Mouse (Mus musculus) T-helper 1 cell (primary cell): ENCODE results near the gene Rbfox1.

Experiments
- in situ Hi-C: fragments of 300-600 bp; cut with MboI, MseI; formaldehyde crosslinking; loops from one replicate; pipeline ENCODE4 v1.15.1; 2025; ENCODE audit warnings: high pct_unique_total_duplicates

Gene Rbfox1

DNA sequence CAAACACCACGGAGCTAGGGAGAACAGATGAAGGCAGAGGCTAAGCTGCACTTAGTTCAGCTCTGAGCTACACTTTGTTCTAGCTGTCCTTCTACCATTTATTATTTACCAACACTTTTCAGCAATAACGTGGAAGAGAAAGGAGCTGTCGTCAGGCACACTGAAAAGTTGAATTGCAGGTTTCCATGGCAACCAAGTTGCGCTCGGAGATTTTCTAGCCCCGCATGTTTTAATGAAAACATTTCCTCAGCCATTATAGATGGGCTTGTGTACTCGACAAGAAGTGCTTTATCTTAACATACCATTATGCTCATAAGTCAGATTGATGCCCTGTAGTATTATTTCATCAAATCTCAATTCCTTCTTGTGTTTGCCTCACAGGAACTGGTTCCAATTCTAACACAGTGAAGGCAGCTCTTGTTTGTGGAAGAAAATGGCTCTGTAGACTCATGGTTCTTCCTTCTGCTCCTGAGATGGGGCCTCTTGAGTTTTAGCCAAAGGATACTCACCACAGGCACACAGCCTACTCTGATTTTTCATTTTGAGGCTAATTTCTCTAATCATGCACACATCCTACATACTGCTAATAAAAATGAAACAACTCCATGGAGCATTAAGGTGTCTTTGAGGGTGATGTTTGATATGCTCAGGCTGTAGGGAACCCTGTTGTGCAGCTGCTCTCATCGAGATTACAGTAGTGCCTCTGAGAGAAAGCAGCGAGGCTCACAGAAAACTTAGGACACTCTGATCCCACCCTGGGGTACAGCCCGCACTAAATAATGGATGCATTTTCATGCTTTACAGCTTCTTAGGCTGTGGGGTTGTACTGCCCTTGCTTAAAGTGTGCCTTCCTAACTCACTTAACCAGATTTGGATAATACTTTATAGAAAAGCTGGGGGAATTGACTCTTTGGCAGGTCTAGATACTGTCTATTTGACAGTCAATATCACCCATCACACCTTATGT is 107.2 kb downstream of the Rbfox1 start:
- in situ Hi-C loops: no loop called here

DNA sequence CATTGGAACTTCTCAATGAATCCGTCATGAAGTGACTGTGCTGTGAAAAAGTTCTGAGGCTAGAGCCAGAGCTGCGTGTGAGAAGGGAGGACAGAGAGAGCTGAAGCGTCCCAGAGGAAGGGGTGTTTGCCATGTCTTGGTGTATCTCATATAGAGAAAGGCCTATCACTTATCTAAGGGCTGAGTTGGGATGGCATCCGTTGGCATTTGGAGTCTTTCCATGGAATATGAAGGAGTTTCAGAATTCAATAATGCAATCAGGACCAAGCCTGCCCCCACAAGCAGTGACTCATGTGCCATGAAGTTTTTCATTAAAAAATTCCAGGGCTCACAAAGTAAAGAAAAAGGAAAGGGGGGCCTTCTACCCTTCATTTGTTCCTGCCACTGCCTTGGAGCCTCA is 112.0 kb downstream of the Rbfox1 start:
- in situ Hi-C loops: no loop called here

DNA sequence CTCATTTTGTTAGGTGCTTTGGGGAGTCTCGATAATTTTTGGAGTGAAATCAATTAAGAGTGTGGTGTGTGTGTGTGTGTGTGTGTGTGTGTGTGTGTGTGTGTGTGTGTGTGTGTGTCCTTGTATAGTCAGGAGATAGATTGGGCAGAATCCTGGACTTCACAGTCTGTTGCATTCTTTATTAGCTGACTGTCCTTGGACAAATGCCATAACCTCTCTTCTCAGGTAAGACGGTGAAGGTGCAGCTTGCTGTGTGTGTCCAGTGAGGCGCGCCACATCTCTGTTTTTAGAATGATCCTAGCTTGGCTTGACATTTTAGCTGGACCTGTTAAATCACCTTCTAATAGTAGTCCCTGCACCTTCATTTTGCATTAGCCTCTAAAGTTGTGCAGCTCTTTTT is 112.5 kb downstream of the Rbfox1 start:
- in situ Hi-C loops: no loop called here

GRCm38 (mm10) chr16:6000016-6000415 is 114.9 kb downstream of the Rbfox1 start:
- in situ Hi-C loops: no loop called here

- in situ Hi-C loops: no loop called here
Observed at GRCm38 (mm10) chr16:6006996-6007395, 121.8 kb downstream of the Rbfox1 start.

GRCm38 (mm10) chr16:6012853-6013252 is 127.7 kb downstream of the Rbfox1 start:
- in situ Hi-C loops: loop anchor here (10.0 kb wide), 1 partner anchor 408 kb away; no protein-coding TSS in a partner anchor

GRCm38 (mm10) chr16:6018639-6019038 is 133.5 kb downstream of the Rbfox1 start:
- in situ Hi-C loops: loop anchor here (10.0 kb wide), 1 partner anchor 414 kb away; no protein-coding TSS in a partner anchor

- in situ Hi-C loops: loop anchor here (10.0 kb wide), 1 partner anchor 415 kb away; no protein-coding TSS in a partner anchor
Observed at GRCm38 (mm10) chr16:6019361-6019760, 134.2 kb downstream of the Rbfox1 start.

GRCm38 (mm10) chr16:6031280-6031679 is 146.1 kb downstream of the Rbfox1 start:
- in situ Hi-C loops: no loop called here

DNA sequence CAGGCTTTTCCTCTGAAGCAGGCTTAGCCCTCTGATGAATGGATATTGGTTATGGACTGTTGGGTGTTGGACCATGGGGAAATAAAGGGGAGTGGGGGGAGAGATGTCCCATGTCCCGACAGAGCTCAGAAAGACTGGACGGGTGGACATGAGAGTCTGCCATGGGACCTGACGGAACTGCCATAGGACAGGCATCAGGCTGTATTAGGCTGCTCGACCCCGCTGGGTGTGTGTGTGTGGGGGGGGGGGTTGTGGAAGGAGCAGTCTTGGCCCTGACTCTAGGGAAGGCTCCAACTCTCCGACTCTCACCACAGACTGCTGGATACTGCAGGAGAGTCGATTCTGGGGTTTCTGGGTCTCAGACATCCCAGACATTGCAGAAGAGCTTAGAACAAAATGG is 147.4 kb downstream of the Rbfox1 start:
- in situ Hi-C loops: no loop called here

- in situ Hi-C loops: no loop called here
Observed at GRCm38 (mm10) chr16:6034876-6035275, 149.7 kb downstream of the Rbfox1 start.

DNA sequence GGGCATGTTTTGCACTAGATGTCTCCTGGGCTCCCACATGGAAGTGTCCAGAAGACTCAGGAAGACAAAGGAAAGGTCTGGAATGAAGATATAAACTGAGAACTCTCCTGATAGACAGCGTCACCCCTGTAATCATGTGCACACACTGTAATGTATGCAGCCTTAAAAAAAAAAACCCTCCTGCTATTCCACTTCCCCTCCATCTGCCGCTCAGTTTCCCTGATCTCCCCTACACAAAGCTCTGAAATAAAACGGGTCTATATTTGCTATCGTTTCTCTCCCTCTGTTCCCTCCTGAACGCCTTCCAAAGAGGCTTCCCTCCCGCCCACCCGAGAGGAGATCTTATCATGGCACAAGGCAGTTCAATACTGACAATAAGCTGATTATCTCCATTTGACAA is 151.9 kb downstream of the Rbfox1 start:
- in situ Hi-C loops: no loop called here

DNA sequence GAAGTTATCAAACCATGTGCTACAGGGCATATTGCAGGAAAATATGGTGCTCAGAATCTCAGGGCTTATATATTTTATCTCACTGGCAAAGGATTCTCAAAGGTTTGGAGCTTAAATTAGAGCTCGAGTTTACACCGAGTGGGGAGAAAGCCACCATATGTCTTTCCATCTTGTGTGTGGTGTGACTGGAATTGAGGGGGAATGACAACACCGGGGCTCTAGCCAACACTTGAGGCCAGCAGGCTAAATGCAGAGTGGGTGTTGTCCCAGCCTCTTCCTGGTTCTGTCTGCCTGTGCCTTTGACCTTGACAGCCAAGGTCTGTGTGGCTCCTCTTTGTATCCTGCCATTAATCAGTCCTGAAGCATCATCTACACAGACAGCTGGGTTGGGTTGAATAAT is 157.6 kb downstream of the Rbfox1 start:
- in situ Hi-C loops: no loop called here

- in situ Hi-C loops: no loop called here
Observed at GRCm38 (mm10) chr16:6048601-6049000, 163.4 kb downstream of the Rbfox1 start.

DNA sequence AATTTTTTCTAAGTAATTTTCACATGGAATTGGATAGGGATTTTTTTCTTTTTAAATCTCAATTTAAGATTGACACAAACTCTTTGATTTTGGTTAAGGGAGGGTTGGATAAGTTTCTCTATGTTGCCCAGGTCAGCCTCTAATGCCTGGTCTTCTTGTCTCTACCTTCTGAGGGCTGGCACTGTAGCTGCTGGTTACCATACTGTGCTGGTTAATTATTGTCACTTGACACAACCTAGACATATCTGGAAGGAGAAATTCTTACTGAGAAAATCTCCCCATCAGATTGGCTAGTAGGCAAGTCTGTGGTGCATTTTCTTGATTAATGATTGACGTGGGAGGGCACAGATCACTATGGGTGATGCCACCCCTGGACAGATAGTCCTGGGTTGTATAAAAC is 177.3 kb downstream of the Rbfox1 start:
- in situ Hi-C loops: no loop called here

DNA sequence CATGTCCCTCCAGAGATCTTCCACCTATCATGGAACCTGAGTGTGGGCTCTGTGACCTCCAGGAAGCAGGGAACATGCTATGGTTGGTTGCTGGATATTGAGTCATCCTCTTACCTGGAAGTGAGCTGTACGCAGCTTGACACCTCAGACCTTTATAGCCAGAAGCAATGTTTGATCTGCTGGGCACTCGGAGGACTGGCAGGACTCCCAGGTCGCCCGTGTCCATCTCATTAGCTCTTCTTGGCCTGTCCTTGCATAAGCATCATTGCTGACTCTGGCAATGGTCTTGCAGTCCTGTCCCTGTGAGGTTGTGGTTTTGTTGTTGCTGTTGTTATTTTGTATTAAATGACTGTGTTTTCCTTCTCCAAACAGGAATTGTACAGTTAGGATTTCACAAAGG is 180.3 kb downstream of the Rbfox1 start:
- in situ Hi-C loops: no loop called here

DNA sequence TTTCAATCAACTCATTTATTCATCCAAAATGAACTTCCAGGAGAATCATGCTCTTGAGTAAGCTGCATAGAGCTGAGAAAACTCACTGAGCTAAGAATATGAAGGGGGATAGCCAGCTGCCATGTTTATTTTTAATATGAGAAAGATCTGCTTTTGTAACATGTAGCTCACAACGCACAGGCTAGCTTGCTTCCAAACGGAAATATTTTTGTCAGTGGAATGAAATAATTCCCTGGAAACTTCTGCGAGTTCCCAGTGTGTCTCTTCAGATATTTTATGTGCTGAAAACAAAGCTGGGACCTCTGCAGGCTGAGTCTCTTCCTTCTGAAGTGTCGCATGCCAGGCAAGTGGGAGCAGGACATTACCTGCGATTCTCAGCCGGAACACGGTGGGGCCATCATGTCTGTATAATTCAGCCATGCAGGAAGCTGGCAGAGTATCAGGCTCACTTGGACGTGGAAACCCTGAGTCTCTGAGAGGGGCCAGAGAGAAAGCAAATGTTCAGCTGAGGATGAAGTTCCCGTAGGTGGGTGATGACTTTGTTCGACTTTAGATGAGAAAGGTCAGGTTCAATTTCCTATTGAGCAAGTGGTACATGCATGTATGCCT is 190.4 kb downstream of the Rbfox1 start:
- in situ Hi-C loops: no loop called here

DNA sequence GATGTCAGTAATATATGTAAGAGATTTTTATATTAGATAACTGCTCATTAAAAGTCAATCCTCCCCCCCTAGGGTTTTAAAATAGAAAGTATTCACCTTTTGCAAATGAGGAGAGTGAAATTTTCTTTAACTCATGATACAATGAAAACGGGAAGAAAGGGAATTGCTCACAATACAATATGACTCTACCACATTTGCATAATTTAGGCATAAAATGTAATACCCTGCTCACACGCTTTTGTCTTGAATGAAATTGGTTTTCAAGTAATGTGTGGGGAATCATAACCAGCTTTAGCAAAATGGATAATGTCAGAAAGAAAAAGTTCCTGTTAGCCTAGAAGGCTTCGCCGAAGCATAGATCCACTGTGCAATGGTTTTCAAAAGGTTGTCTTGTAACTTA is 193.9 kb downstream of the Rbfox1 start:
- in situ Hi-C loops: no loop called here

- in situ Hi-C loops: no loop called here
Observed at GRCm38 (mm10) chr16:6084701-6085365, 199.7 kb downstream of the Rbfox1 start.

DNA sequence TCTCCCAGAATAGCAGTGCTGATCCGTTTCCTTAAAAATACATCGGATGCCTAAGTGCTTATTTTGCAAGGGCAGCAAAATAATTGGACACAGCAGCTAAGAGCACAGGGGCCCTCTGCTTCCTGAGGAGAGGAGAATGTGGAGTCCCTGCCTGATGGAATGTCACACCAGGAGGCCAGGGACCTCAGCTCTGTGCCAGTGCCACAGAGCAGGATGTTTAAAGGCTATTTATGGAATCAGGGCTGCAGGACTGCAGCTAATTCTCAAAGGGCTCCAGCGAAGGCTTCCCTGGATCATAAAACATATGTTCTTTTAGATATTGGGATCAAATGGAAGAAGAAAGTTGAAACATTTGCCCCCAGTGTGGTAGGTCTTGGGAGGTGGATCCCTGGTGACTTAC is 201.0 kb downstream of the Rbfox1 start:
- in situ Hi-C loops: no loop called here

- in situ Hi-C loops: loop anchor here (5.0 kb wide), 1 partner anchor 36 kb away; no protein-coding TSS in a partner anchor
Observed at GRCm38 (mm10) chr16:6091326-6092123, 206.4 kb downstream of the Rbfox1 start.
